Mouse (Mus musculus) layer of hippocampus, adult 2 months (tissue): ENCODE results near the gene Ppp1r35. TPM values are rescaled to one million over a fixed set of nuclear protein-coding genes. Genes with fewer than 3 reads are reported as not detected.
"Not testable (repeated sequence)": the region's sequence is repeated elsewhere in the genome, so short reads cannot be mapped to it uniquely, and the experiment has no call there.

Experiments used
- DNase-seq, 2 experiments: peaks; one replicate each; pipeline ENCODE4 v3.0.0; 2022; ENCODE audit warnings: low spot score in 2 of 2
- H3K27ac ChIP-seq: fragments of 200-600 bp; 2 replicates; pipeline ENCODE4 v1.8.1; 2022
- H3K4me3 ChIP-seq: fragments of 200-600 bp; 2 replicates; pipeline ENCODE4 v1.8.1; 2022; ENCODE audit warnings: mild to moderate bottlenecking
- CTCF ChIP-seq: fragments of 200-600 bp; conservative IDR thresholded peaks from 2 replicates; pipeline ENCODE4 v1.8.1; 2022; ENCODE audit warnings: antibody characterized with exemption, mild to moderate bottlenecking, moderate library complexity
- total RNA-seq, 2 experiments: library from RNA; stranded (reverse); gene quantifications; 2 replicates each; pipeline ENCODE4 v1.2.3; 2021

Ppp1r35 gene
- total RNA-seq, 2 experiments from 2014 or later: 19.8 to 25.4 TPM

- peak within 1 kb of the TSS; percentile 93 for H3K27ac ChIP-seq
- no peak for TF ChIP-seq CTCF
- H3K4me3 ChIP-seq: peak within 1 kb of the TSS; percentile 82
- peak; percentile 83 to 92 for DNase-seq
Measured at GRCm38 (mm10) chr5:137745214-137746171, 33.2 kb upstream of the Ppp1r35 start, which contains the start of gene Tsc22d4. Gene Tsc22d4 (plus strand): TSS chr5:137745730.

- no peak for TF ChIP-seq CTCF
- peak overlapping the region; percentile 93 for H3K27ac ChIP-seq
- DNase-seq: no peak
Measured at GRCm38 (mm10) chr5:137746282-137746850, 32.3 kb upstream of the Ppp1r35 start.

GRCm38 (mm10) chr5:137746851-137747325, 31.8 kb upstream of the Ppp1r35 start:
- no peak for DNase-seq
- Histone ChIP-seq H3K4me3 (peak overlapping the region; percentile 82), H3K27ac (peak overlapping the region; percentile 93)
- no peak for TF ChIP-seq CTCF

More at GRCm38 (mm10) chr5:137746282-137746850, 32.3 kb upstream of the Ppp1r35 start:
- peak overlapping the region; percentile 82 for H3K4me3 ChIP-seq

- Histone ChIP-seq H3K4me3 (peak overlapping the region; percentile 82), H3K27ac (peak overlapping the region; percentile 93)
- TF ChIP-seq CTCF: peak; percentile 39
- no peak for DNase-seq
Measured at GRCm38 (mm10) chr5:137747326-137747961, 31.2 kb upstream of the Ppp1r35 start.

- no peak for TF ChIP-seq CTCF
- Histone ChIP-seq H3K27ac (peak overlapping the region; percentile 93; the same call in 1 of the 2 replicates), H3K4me3 (peak overlapping the region; percentile 82)
- DNase-seq: no peak
Measured at GRCm38 (mm10) chr5:137748130-137748770, 30.4 kb upstream of the Ppp1r35 start.

GRCm38 (mm10) chr5:137749196-137749836, 29.3 kb upstream of the Ppp1r35 start:
- Histone ChIP-seq H3K27ac (peak overlapping the region; percentile 39; the same call in 1 of the 2 replicates), H3K4me3 (peak overlapping the region; percentile 13; the same call in 1 of the 2 replicates)
- no peak for DNase-seq
- TF ChIP-seq CTCF: no peak

- not testable (repeated sequence) for H3K4me3 ChIP-seq, DNase-seq, H3K27ac ChIP-seq
Measured at GRCm38 (mm10) chr5:137750212-137750611, 28.4 kb upstream of the Ppp1r35 start.

GRCm38 (mm10) chr5:137751221-137751887, 27.3 kb upstream of the Ppp1r35 start:
- H3K27ac ChIP-seq: no peak overlapping the region
- no peak overlapping the region for H3K4me3 ChIP-seq
- no peak for DNase-seq
- no peak for TF ChIP-seq CTCF

- no peak for DNase-seq
- TF ChIP-seq CTCF: no peak
- Histone ChIP-seq H3K27ac (no peak overlapping the region), H3K4me3 (no peak overlapping the region)
Measured at GRCm38 (mm10) chr5:137751988-137752387, 26.7 kb upstream of the Ppp1r35 start.

- no peak for DNase-seq
- Histone ChIP-seq H3K27ac (no peak overlapping the region), H3K4me3 (no peak overlapping the region)
- no peak for TF ChIP-seq CTCF
Measured at GRCm38 (mm10) chr5:137753111-137753832, 25.4 kb upstream of the Ppp1r35 start.

GRCm38 (mm10) chr5:137755425-137755824, 23.2 kb upstream of the Ppp1r35 start:
- no peak for TF ChIP-seq CTCF
- no peak overlapping the region for H3K4me3 ChIP-seq
- H3K27ac ChIP-seq: peak overlapping the region; percentile 51; the same call in 1 of the 2 replicates
- no peak for DNase-seq
